Mouse (Mus musculus): Measurements from ENCODE around the gene Tmem102. TPM values are rescaled to one million over a fixed set of nuclear protein-coding genes. Genes with fewer than 3 reads are reported as not detected.

Gene Tmem102
- polyA plus RNA-seq, 1 experiment from 2014 or later = 22.9 TPM

GRCm38 (mm10) chr11:69789431-69789830 is 16.0 kb downstream of the Tmem102 start:
- no peaks in the 10 kb centered on the region for H3K4me1 ChIP-seq (replicated peaks; ENCODE audit: control insufficient read depth, insufficient read depth, low read length)

GRCm38 (mm10) chr11:69787306-69787705 is 18.1 kb downstream of the Tmem102 start:
- Histone ChIP-seq H3K9me3 (ENCODE audit: control insufficient read depth, low read length) (no peaks in the 10 kb centered on the region), H3K27ac (ENCODE audit: low read depth) (no peak overlapping the region), H3K27me3 (replicated peaks; ENCODE audit: control insufficient read depth, insufficient read depth, low read length) (no peaks in the 10 kb centered on the region), H3K4me2 (ENCODE audit: low read length) (no peak overlapping the region), H3K4me1 (replicated peaks; ENCODE audit: control insufficient read depth, insufficient read depth, low read length) (no peaks in the 10 kb centered on the region), H3K36me3 (ENCODE audit: control insufficient read depth, insufficient read depth, low read length) (no peaks in the 10 kb centered on the region), H3K9ac (ENCODE audit: low read length) (no peak overlapping the region), H3K4me3 (ENCODE audit: low read depth, low read length) (no peak overlapping the region)
- ATAC-seq (replicated peaks; ENCODE audit: low FRiP score, low TSS enrichment, low read depth) (no peak), DNase-seq (ENCODE audit: low spot score) (peak; percentile 47)
- 94% methylated on average over 5 of the region's 5 CpGs for WGBS

More at GRCm38 (mm10) chr11:69789431-69789830, 16.0 kb downstream of the Tmem102 start:
- no peak for DNase-seq (ENCODE audit: low spot score)
- H3K4me3 ChIP-seq (ENCODE audit: low read depth, low read length) = no peak overlapping the region
- no peak for ATAC-seq (replicated peaks; ENCODE audit: low FRiP score, low TSS enrichment, low read depth)
- no peak overlapping the region for H3K27ac ChIP-seq (ENCODE audit: low read depth)
- H3K9ac ChIP-seq (ENCODE audit: low read length) = no peak overlapping the region
- H3K4me2 ChIP-seq (ENCODE audit: low read length) = no peak overlapping the region
- WGBS = 60% methylated on average over 5 of the region's 5 CpGs
- H3K9me3 ChIP-seq (ENCODE audit: control insufficient read depth, low read length) = no peaks in the 10 kb centered on the region
- no peaks in the 10 kb centered on the region for H3K36me3 ChIP-seq (ENCODE audit: control insufficient read depth, insufficient read depth, low read length)
- no peaks in the 10 kb centered on the region for H3K27me3 ChIP-seq (replicated peaks; ENCODE audit: control insufficient read depth, insufficient read depth, low read length)

GRCm38 (mm10) chr11:69784793-69785272 is 20.6 kb downstream of the Tmem102 start:
- no peak for DNase-seq (ENCODE audit: low spot score)
- no peaks in the 10 kb centered on the region for H3K4me1 ChIP-seq (replicated peaks; ENCODE audit: control insufficient read depth, insufficient read depth, low read length)
- peak; percentile 56; the same call in 1 of the 2 replicates for ATAC-seq (replicated peaks; ENCODE audit: low FRiP score, low TSS enrichment, low read depth)
- peak overlapping the region; percentile 34 for H3K4me2 ChIP-seq (ENCODE audit: low read length)
- H3K4me3 ChIP-seq (ENCODE audit: low read depth, low read length) = peak overlapping the region; percentile 13
- H3K27me3 ChIP-seq (replicated peaks; ENCODE audit: control insufficient read depth, insufficient read depth, low read length) = no peaks in the 10 kb centered on the region
- 34% methylated on average over 15 of the region's 15 CpGs for WGBS
- no peaks in the 10 kb centered on the region for H3K9me3 ChIP-seq (ENCODE audit: control insufficient read depth, low read length)
- H3K9ac ChIP-seq (ENCODE audit: low read length) = no peak overlapping the region
- H3K36me3 ChIP-seq (ENCODE audit: control insufficient read depth, insufficient read depth, low read length) = no peaks in the 10 kb centered on the region
- H3K27ac ChIP-seq (ENCODE audit: low read depth) = no peak overlapping the region

- no peak for ATAC-seq (replicated peaks; ENCODE audit: low FRiP score, low TSS enrichment, low read depth)
- no peaks in the 10 kb centered on the region for H3K9me3 ChIP-seq (ENCODE audit: control insufficient read depth, low read length)
- 31% methylated on average over 4 of the region's 4 CpGs for WGBS
Observed at GRCm38 (mm10) chr11:69781828-69782227, 23.6 kb downstream of the Tmem102 start.

GRCm38 (mm10) chr11:69778985-69779384 is 26.4 kb downstream of the Tmem102 start:
- H3K27me3 ChIP-seq (replicated peaks; ENCODE audit: control insufficient read depth, insufficient read depth, low read length) = no peaks in the 10 kb centered on the region
- no peak overlapping the region for H3K4me3 ChIP-seq (ENCODE audit: low read depth, low read length)
- no peak for ATAC-seq (replicated peaks; ENCODE audit: low FRiP score, low TSS enrichment, low read depth)
- no peak overlapping the region for H3K4me2 ChIP-seq (ENCODE audit: low read length)
- WGBS = 47% methylated on average over 7 of the region's 7 CpGs
- DNase-seq (ENCODE audit: low spot score) = no peak
- H3K9ac ChIP-seq (ENCODE audit: low read length) = no peak overlapping the region
- no peaks in the 10 kb centered on the region for H3K4me1 ChIP-seq (replicated peaks; ENCODE audit: control insufficient read depth, insufficient read depth, low read length)
- H3K27ac ChIP-seq (ENCODE audit: low read depth) = no peak overlapping the region
- H3K36me3 ChIP-seq (ENCODE audit: control insufficient read depth, insufficient read depth, low read length) = no peaks in the 10 kb centered on the region; the same call in 1 of the 2 replicates
- H3K9me3 ChIP-seq (ENCODE audit: control insufficient read depth, low read length) = no peaks in the 10 kb centered on the region

More at GRCm38 (mm10) chr11:69781828-69782227, 23.6 kb downstream of the Tmem102 start:
- no peak overlapping the region for H3K4me3 ChIP-seq (ENCODE audit: low read depth, low read length)
- no peak overlapping the region for H3K9ac ChIP-seq (ENCODE audit: low read length)
- no peaks in the 10 kb centered on the region for H3K4me1 ChIP-seq (replicated peaks; ENCODE audit: control insufficient read depth, insufficient read depth, low read length)
- H3K36me3 ChIP-seq (ENCODE audit: control insufficient read depth, insufficient read depth, low read length) = no peaks in the 10 kb centered on the region; the same call in 1 of the 2 replicates
- no peak overlapping the region for H3K4me2 ChIP-seq (ENCODE audit: low read length)
- H3K27ac ChIP-seq (ENCODE audit: low read depth) = no peak overlapping the region
- DNase-seq (ENCODE audit: low spot score) = no peak
- H3K27me3 ChIP-seq (replicated peaks; ENCODE audit: control insufficient read depth, insufficient read depth, low read length) = no peaks in the 10 kb centered on the region

- H3K4me1 ChIP-seq (replicated peaks; ENCODE audit: control insufficient read depth, insufficient read depth, low read length) = no peaks in the 10 kb centered on the region
- no peaks in the 10 kb centered on the region; the same call in 1 of the 2 replicates for H3K36me3 ChIP-seq (ENCODE audit: control insufficient read depth, insufficient read depth, low read length)
- H3K27me3 ChIP-seq (replicated peaks; ENCODE audit: control insufficient read depth, insufficient read depth, low read length) = no peaks in the 10 kb centered on the region
- peak; percentile 51 for DNase-seq (ENCODE audit: low spot score)
- H3K4me2 ChIP-seq (ENCODE audit: low read length) = no peak overlapping the region
- WGBS = 73% methylated on average over 21 of the region's 23 CpGs
- ATAC-seq (replicated peaks; ENCODE audit: low FRiP score, low TSS enrichment, low read depth) = no peak
- H3K27ac ChIP-seq (ENCODE audit: low read depth) = no peak overlapping the region
- no peak overlapping the region for H3K4me3 ChIP-seq (ENCODE audit: low read depth, low read length)
- no peaks in the 10 kb centered on the region for H3K9me3 ChIP-seq (ENCODE audit: control insufficient read depth, low read length)
- no peak overlapping the region for H3K9ac ChIP-seq (ENCODE audit: low read length)
Observed at GRCm38 (mm10) chr11:69778258-69778982, 27.0 kb downstream of the Tmem102 start.

- Histone ChIP-seq H3K4me2 (ENCODE audit: low read length) (no peak overlapping the region), H3K36me3 (ENCODE audit: control insufficient read depth, insufficient read depth, low read length) (no peaks in the 10 kb centered on the region; the same call in 1 of the 2 replicates), H3K27me3 (replicated peaks; ENCODE audit: control insufficient read depth, insufficient read depth, low read length) (no peaks in the 10 kb centered on the region), H3K9me3 (ENCODE audit: control insufficient read depth, low read length) (no peaks in the 10 kb centered on the region), H3K27ac (ENCODE audit: low read depth) (no peak overlapping the region), H3K9ac (ENCODE audit: low read length) (no peak overlapping the region), H3K4me3 (ENCODE audit: low read depth, low read length) (no peak overlapping the region), H3K4me1 (replicated peaks; ENCODE audit: control insufficient read depth, insufficient read depth, low read length) (no peaks in the 10 kb centered on the region)
- ATAC-seq (replicated peaks; ENCODE audit: low FRiP score, low TSS enrichment, low read depth) = no peak
- 65% methylated on average over 26 of the region's 26 CpGs for WGBS
- DNase-seq (ENCODE audit: low spot score) = peak; percentile 38
Observed at GRCm38 (mm10) chr11:69777504-69778257, 27.7 kb downstream of the Tmem102 start.

GRCm38 (mm10) chr11:69776488-69776887 is 28.9 kb downstream of the Tmem102 start:
- ATAC-seq (replicated peaks; ENCODE audit: low FRiP score, low TSS enrichment, low read depth) (no peak), DNase-seq (ENCODE audit: low spot score) (no peak)
- H3K36me3 ChIP-seq (ENCODE audit: control insufficient read depth, insufficient read depth, low read length) = no peaks in the 10 kb centered on the region; the same call in 1 of the 2 replicates
- H3K4me3 ChIP-seq (ENCODE audit: low read depth, low read length) = no peak overlapping the region
- WGBS = 83% methylated on average over 20 of the region's 20 CpGs
- no peaks in the 10 kb centered on the region for H3K9me3 ChIP-seq (ENCODE audit: control insufficient read depth, low read length)
- H3K27ac ChIP-seq (ENCODE audit: low read depth) = no peak overlapping the region
- H3K9ac ChIP-seq (ENCODE audit: low read length) = no peak overlapping the region
- H3K4me1 ChIP-seq (replicated peaks; ENCODE audit: control insufficient read depth, insufficient read depth, low read length) = no peaks in the 10 kb centered on the region
- H3K27me3 ChIP-seq (replicated peaks; ENCODE audit: control insufficient read depth, insufficient read depth, low read length) = no peaks in the 10 kb centered on the region
- H3K4me2 ChIP-seq (ENCODE audit: low read length) = no peak overlapping the region
